Mouse (Mus musculus): ENCODE results near the gene Fmo5.
A peak's percentile ranks its signal among the peaks of the same experiment; 100 is the strongest.

Gene Fmo5

GRCm38 (mm10) chr3:97681321-97682158 is 52.9 kb downstream of the Fmo5 start:
- peak; percentile 80 for DNase-seq (ENCODE audit: low spot score)

DNA sequence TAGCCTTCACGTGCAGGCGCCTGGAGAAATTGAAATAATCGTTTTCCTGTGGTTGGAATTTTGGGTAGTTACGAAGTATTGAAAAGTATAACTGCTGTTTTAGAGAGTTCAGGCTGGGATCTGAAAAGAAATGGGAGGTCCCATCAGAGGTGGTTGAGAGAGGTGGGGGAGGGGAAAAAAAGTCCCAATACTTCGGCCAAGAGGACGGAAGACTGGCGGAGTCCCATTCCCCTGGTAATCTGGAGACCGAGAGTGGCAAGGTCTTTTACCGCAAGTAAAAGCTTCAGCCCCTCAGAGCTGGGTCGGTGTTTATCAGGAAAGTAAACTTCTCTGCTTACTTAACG is 53.5 kb downstream of the Fmo5 start:
- DNase-seq (ENCODE audit: low spot score), result no peak

GRCm38 (mm10) chr3:97682576-97682975 is 54.0 kb downstream of the Fmo5 start:
- no peak for DNase-seq (ENCODE audit: low spot score)

GRCm38 (mm10) chr3:97683560-97684195 is 55.1 kb downstream of the Fmo5 start:
- no peak for DNase-seq (ENCODE audit: low spot score)

- DNase-seq (ENCODE audit: low spot score), result no peak
These were observed 57.9 kb downstream of the Fmo5 start for GRCm38 (mm10) chr3:97686372-97687117.

- DNase-seq (ENCODE audit: low spot score), result no peak
These were observed 60.7 kb downstream of the Fmo5 start for GRCm38 (mm10) chr3:97689289-97689688.

DNA sequence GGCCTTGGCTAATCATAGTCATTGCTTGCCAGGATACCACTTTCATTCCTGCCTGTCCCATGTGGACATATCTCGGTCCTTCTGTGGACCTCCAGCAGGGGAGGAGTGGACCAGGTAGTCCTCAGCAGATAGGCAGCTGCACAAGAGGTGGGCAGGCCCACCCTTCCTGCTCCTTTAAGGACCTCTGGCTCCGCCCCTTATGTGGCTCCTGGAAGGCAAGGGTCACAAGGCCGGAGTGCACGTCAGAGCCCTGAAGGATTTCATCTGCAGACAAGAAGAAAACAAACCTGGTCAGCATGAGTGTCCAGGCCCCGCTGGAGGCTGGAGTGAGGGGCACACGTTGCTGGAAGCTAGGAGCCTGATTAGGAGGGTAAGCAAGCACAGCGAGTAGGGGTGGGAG is 62.0 kb downstream of the Fmo5 start:
- no peak for DNase-seq (ENCODE audit: low spot score)

GRCm38 (mm10) chr3:97691443-97692017 is 62.9 kb downstream of the Fmo5 start:
- DNase-seq (ENCODE audit: low spot score), result no peak

DNA sequence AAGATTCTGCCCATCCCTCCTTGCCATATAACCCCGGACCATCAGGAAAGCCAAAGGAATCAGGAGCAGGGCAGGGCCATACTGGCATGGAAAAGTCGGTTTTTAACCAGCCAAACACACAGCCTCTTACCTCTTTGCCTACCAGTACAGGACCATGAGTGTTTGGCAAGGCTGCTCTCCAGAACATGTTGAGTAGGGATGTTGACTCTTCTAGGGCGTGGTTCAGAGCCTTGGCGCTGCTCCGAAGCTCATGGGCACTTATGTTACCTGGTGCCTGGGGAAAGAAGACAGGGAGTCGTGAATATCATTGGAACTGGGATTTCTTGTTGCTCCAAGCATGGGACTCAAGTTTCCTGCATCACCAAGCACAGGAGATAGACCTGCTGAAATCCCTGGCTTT is 65.2 kb downstream of the Fmo5 start:
- DNase-seq (ENCODE audit: low spot score), result no peak

- DNase-seq (ENCODE audit: low spot score), result no peak
These were observed 68.3 kb downstream of the Fmo5 start for GRCm38 (mm10) chr3:97696866-97697265.

DNA sequence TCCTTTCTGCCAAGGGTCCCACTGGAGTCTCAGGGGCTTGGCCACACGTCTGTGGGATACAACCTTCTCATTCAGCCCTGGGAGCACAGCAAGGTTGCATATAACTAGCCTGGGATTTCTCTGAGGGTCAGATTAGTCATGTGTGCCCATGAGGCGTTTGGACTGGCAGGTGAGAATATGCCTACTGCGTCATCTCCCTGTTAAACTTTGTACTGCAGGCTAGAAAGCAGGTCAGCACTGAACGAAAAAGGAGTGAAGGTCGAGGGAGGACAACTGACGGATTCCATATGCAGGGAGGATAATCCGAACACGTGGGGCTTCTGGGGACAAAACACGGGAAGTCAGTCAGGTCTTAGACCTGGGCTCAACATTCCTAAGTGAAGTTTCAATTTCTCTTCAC is 68.7 kb downstream of the Fmo5 start:
- DNase-seq (ENCODE audit: low spot score), result no peak

- no peak for DNase-seq (ENCODE audit: low spot score)
These were observed 70.5 kb downstream of the Fmo5 start for GRCm38 (mm10) chr3:97699061-97699460.

GRCm38 (mm10) chr3:97701198-97701597 is 72.6 kb downstream of the Fmo5 start:
- no peak for DNase-seq (ENCODE audit: low spot score)

GRCm38 (mm10) chr3:97702448-97703080 is 74.0 kb downstream of the Fmo5 start:
- no peak for DNase-seq (ENCODE audit: low spot score)
